Comparison of ENCODE assay signal across 14 mouse cellular contexts in genomic region chr8:117547945-117548344, GRCm38 (mm10). TPM values are rescaled to one million over a fixed set of nuclear protein-coding genes. Genes with fewer than 3 reads are reported as not detected.
DNase-seq lines count a peak whose midpoint lies in the region; ATAC-seq and TF ChIP-seq lines count a peak whose summit lies in the region.
"Had no signal": no experiment of that assay in that cellular context is flagged by ENCODE, and none has a peak within 500 bp of the region (broad histone marks: within the 10 kb centered on the region; RNA-seq: fewer than 3 reads in every experiment).

No protein-coding gene starts in this region.

- peak; percentile 43 for ATAC-seq in CD4-positive, CD25-positive, alpha-beta regulatory T cell, adult 4 months
- ATAC-seq in liver, embryonic 14.5 days (ENCODE audit: insufficient read depth): peak; percentile 42

- TF ChIP-seq CTCF in layer of hippocampus, adult 2 months (conservative IDR thresholded peaks at IDR 0.05): peak; percentile 29
- TF ChIP-seq CTCF in liver, embryonic 14.5 days (IDR thresholded peaks at IDR 0.05; ENCODE audit: low read depth): peak; percentile 29; the same call in 1 of the 2 replicates

- H3K9me3 ChIP-seq in liver, embryonic 14.5 days (ENCODE audit: control insufficient read depth, low read length): no peaks in the 10 kb centered on the region
- H3K9me3 ChIP-seq: forebrain, embryonic 12.5 days had no signal

- H3K4me3 ChIP-seq in layer of hippocampus, adult 2 months: no peak overlapping the region
- no peak overlapping the region for H3K4me3 ChIP-seq in liver, embryonic 14.5 days (ENCODE audit: insufficient read depth in 1 of 2, low read depth in 2 of 2, low read length in 2 of 2)
- H3K4me3 ChIP-seq: forebrain, embryonic 12.5 days had no signal

- H3K27ac ChIP-seq in layer of hippocampus, adult 2 months: no peak overlapping the region
- no peak overlapping the region for H3K27ac ChIP-seq in liver, embryonic 14.5 days
- H3K27ac ChIP-seq: forebrain, embryonic 12.5 days had no signal

- WGBS in liver, embryonic 14.5 days (ENCODE audit: insufficient replicate concordance): 37% methylated on average over 5 of the region's 5 CpGs

- no peak for DNase-seq in layer of hippocampus, adult 2 months (ENCODE audit: low spot score in 2 of 2)
- no peak for DNase-seq in layer of hippocampus, postnatal 10 days (ENCODE audit: low spot score in 2 of 2)
- DNase-seq in liver, embryonic 14.5 days (ENCODE audit: low read depth in 3 of 3, low spot score in 3 of 3): no peak
- peak; percentile 64 for DNase-seq in thymus, postnatal 0 days (ENCODE audit: low spot score)
- DNase-seq in cerebellum, postnatal 25 days: no peak
- no peak for DNase-seq in ovary, adult 18-20 months (ENCODE audit: low spot score)
- DNase-seq in adrenal gland, adult 18-20 months (ENCODE audit: low spot score in 2 of 2): no peak
- DNase-seq: embryo, embryonic 11 days; gastrocnemius, postnatal 25 days; heart, postnatal 36 days; kidney, postnatal 10 days; right cerebral cortex, postnatal 14 days had no signal

- H3K27me3 ChIP-seq in liver, embryonic 14.5 days (ENCODE audit: control insufficient read depth, insufficient read depth, low read length): no peaks in the 10 kb centered on the region
- H3K27me3 ChIP-seq: forebrain, embryonic 12.5 days had no signal

- peaks cover 2 to 29% of the 10 kb centered on the region in 2 experiments; a peak in 3 of 4 replicates for H3K4me1 ChIP-seq in liver, embryonic 14.5 days (replicated peaks; ENCODE audit: control insufficient read depth in 2 of 2, insufficient read depth in 2 of 2, low read length in 1 of 2)
- H3K4me1 ChIP-seq: forebrain, embryonic 12.5 days had no signal

- no peak for TF ChIP-seq EP300 in liver, embryonic 14.5 days (IDR thresholded peaks at IDR 0.05; ENCODE audit: low read depth)

- no peak overlapping the region for H3K9ac ChIP-seq in liver, embryonic 14.5 days (replicated peaks)
- H3K9ac ChIP-seq: forebrain, embryonic 12.5 days had no signal

- H3K4me2 ChIP-seq in liver, embryonic 14.5 days (ENCODE audit: low read depth): no peak overlapping the region
- H3K4me2 ChIP-seq: forebrain, embryonic 12.5 days had no signal

- no peaks in the 10 kb centered on the region for H3K36me3 ChIP-seq in liver, embryonic 14.5 days (replicated peaks; ENCODE audit: control insufficient read depth, insufficient read depth, low read depth)
- H3K36me3 ChIP-seq: forebrain, embryonic 12.5 days had no signal

RNA-seq across cellular contexts. Expression of gene Plcg2, which starts 49.9 kb away (rescaled TPM):
- total RNA-seq in layer of hippocampus, adult 2 months (2021): 1 to 10 TPM; 3.3 to 4.1 TPM
- 1 to 10 TPM; 2.8 to 3.2 TPM for total RNA-seq in layer of hippocampus, postnatal 10 days (2021)
- polyA plus RNA-seq in CD4-positive, CD25-positive, alpha-beta regulatory T cell, adult 4 months (2017; shearing (Covaris generic)): under 1 TPM in 1 of 2 experiments, not detected in 1; 0.99 TPM
- polyA plus RNA-seq in liver, embryonic 14.5 days (2012; rRNA removed): 2.8 and 4.3 TPM in 2 replicates
- polyA plus RNA-seq in liver, embryonic 14.5 days (2014; fragmentation: Nextera tagmentation; extraction: Ambion mirVana): 5.0 and 5.4 TPM in 2 replicates
- polyA plus RNA-seq in thymus, postnatal 0 days (2015; fragmentation: Nextera tagmentation; extraction: Ambion mirVana): 7.8 and 8.4 TPM in 2 replicates
- total RNA-seq in adrenal gland, adult 18-20 months (2021): 1 to 10 TPM; 4.3 to 6.4 TPM
